Comparison of ENCODE assay signal across 21 mouse cellular contexts in genomic region chr19:24318172-24318571, GRCm38 (mm10). TPM values are rescaled to one million over a fixed set of nuclear protein-coding genes. Genes with fewer than 3 reads are reported as not detected.
DNase-seq lines count a peak whose midpoint lies in the region; ATAC-seq and TF ChIP-seq lines count a peak whose summit lies in the region.
"Had no signal": no experiment of that assay in that cellular context is flagged by ENCODE, and none has a peak within 500 bp of the region (broad histone marks: within the 10 kb centered on the region; RNA-seq: fewer than 3 reads in every experiment).

No protein-coding gene starts in this region.

- no peak overlapping the region for H3K4me3 ChIP-seq in forebrain, embryonic 12.5 days (replicated peaks)
- no peak overlapping the region for H3K4me3 ChIP-seq in forebrain, embryonic 16.5 days (replicated peaks; ENCODE audit: low read length)
- no peak overlapping the region for H3K4me3 ChIP-seq in heart, embryonic 10.5 days
- no peak overlapping the region for H3K4me3 ChIP-seq in lung, embryonic 16.5 days (ENCODE audit: low read length)
- H3K4me3 ChIP-seq in intestine, postnatal 0 days (ENCODE audit: low read depth, low read length) = no peak overlapping the region
- H3K4me3 ChIP-seq: heart, adult 2 months; heart, embryonic 13.5 days; hindbrain, embryonic 12.5 days had no signal

- intact Hi-C loops in heart, postnatal 25 days (cut with DNase I) = no loop called here

- H3K27ac ChIP-seq in forebrain, embryonic 12.5 days = peak overlapping the region; percentile 56; the same call in 1 of the 2 replicates
- H3K27ac ChIP-seq in forebrain, embryonic 16.5 days (ENCODE audit: low read length) = no peak overlapping the region
- no peak overlapping the region for H3K27ac ChIP-seq in heart, embryonic 10.5 days
- H3K27ac ChIP-seq in lung, embryonic 16.5 days (ENCODE audit: low read length) = peak overlapping the region; percentile 43; the same call in 1 of the 2 replicates
- H3K27ac ChIP-seq in intestine, postnatal 0 days (ENCODE audit: low read depth, low read length) = peak overlapping the region; percentile 47
- H3K27ac ChIP-seq: heart, adult 2 months; heart, embryonic 13.5 days; hindbrain, embryonic 12.5 days had no signal

- H3K27me3 ChIP-seq in forebrain, embryonic 12.5 days = 0 out of 2 replicates have a peak, but pooled peaks cover 3% of the 10 kb centered on the region
- H3K27me3 ChIP-seq in forebrain, embryonic 16.5 days (replicated peaks; ENCODE audit: control insufficient read depth, insufficient read depth, low read length) = no peaks in the 10 kb centered on the region
- no peaks in the 10 kb centered on the region for H3K27me3 ChIP-seq in heart, embryonic 10.5 days (ENCODE audit: insufficient read depth, poor library complexity, severe bottlenecking)
- no peaks in the 10 kb centered on the region for H3K27me3 ChIP-seq in lung, embryonic 16.5 days (ENCODE audit: control insufficient read depth, insufficient read depth, low read depth, low read length)
- no peaks in the 10 kb centered on the region for H3K27me3 ChIP-seq in intestine, postnatal 0 days (replicated peaks; ENCODE audit: control insufficient read depth, insufficient read depth, low read length)
- H3K27me3 ChIP-seq: heart, embryonic 13.5 days; hindbrain, embryonic 12.5 days had no signal

- no peak overlapping the region for H3K4me2 ChIP-seq in forebrain, embryonic 12.5 days
- H3K4me2 ChIP-seq in forebrain, embryonic 16.5 days (ENCODE audit: low read length) = no peak overlapping the region
- H3K4me2 ChIP-seq in lung, embryonic 16.5 days (ENCODE audit: low read depth, low read length) = no peak overlapping the region
- H3K4me2 ChIP-seq in intestine, postnatal 0 days (replicated peaks; ENCODE audit: low read depth) = 0 out of 2 replicates have a peak overlapping the region, but pooled peaks have one; percentile 9
- H3K4me2 ChIP-seq: heart, embryonic 13.5 days; hindbrain, embryonic 12.5 days had no signal

- H3K4me1 ChIP-seq in forebrain, embryonic 12.5 days = peaks cover 32% of the 10 kb centered on the region
- H3K4me1 ChIP-seq in forebrain, embryonic 16.5 days (replicated peaks; ENCODE audit: control insufficient read depth, insufficient read depth, low read length) = peaks cover 18% of the 10 kb centered on the region
- peaks cover 47% of the 10 kb centered on the region for H3K4me1 ChIP-seq in heart, embryonic 10.5 days
- H3K4me1 ChIP-seq in lung, embryonic 16.5 days (replicated peaks; ENCODE audit: control insufficient read depth, insufficient read depth, low read length) = peaks cover 14% of the 10 kb centered on the region
- H3K4me1 ChIP-seq in intestine, postnatal 0 days (replicated peaks; ENCODE audit: control insufficient read depth, insufficient read depth, low read length) = peaks cover 6% of the 10 kb centered on the region; the same call in 1 of the 2 replicates

- TF ChIP-seq CTCF in intestine, postnatal 0 days (IDR thresholded peaks at IDR 0.05; ENCODE audit: low read depth) = no peak

- no peak for ATAC-seq in forebrain, embryonic 12.5 days (ENCODE audit: low FRiP score)
- no peak for ATAC-seq in forebrain, embryonic 16.5 days
- no peak for ATAC-seq in lung, embryonic 16.5 days (ENCODE audit: low read depth)
- ATAC-seq in intestine, postnatal 0 days = 0 out of 2 replicates have a peak, but pooled peaks have one; percentile 20
- ATAC-seq: activated CD4-positive, CD25-positive, alpha-beta regulatory T cell, adult 4 months; hindbrain, embryonic 16.5 days; inflammation-experienced regulatory T-cells, adult 6 months had no signal

- DNase-seq in heart, embryonic 10.5 days (ENCODE audit: low spot score) = peak; percentile 13
- no peak for DNase-seq in heart, postnatal 25 days (ENCODE audit: low spot score)
- DNase-seq in lung, postnatal 25 days (ENCODE audit: low spot score) = no peak
- DNase-seq in T-cell, adult 2 months (ENCODE audit: low spot score) = no peak
- DNase-seq: adrenal gland, adult 2 months; adrenal gland, postnatal 25 days; cerebellum, adult 2 months; cerebellum, postnatal 10 days; gastrocnemius, postnatal 36 days; heart, adult 2 months; heart, postnatal 4 days; kidney, adult 2 months had no signal

- no peaks in the 10 kb centered on the region for H3K36me3 ChIP-seq in forebrain, embryonic 12.5 days (replicated peaks)
- H3K36me3 ChIP-seq in forebrain, embryonic 16.5 days (ENCODE audit: control insufficient read depth, insufficient read depth) = no peaks in the 10 kb centered on the region
- no peaks in the 10 kb centered on the region for H3K36me3 ChIP-seq in heart, embryonic 10.5 days
- H3K36me3 ChIP-seq in lung, embryonic 16.5 days (ENCODE audit: control insufficient read depth, insufficient read depth, low read length) = no peaks in the 10 kb centered on the region
- H3K36me3 ChIP-seq in intestine, postnatal 0 days (ENCODE audit: control insufficient read depth, insufficient read depth) = no peaks in the 10 kb centered on the region
- H3K36me3 ChIP-seq: heart, embryonic 13.5 days; hindbrain, embryonic 12.5 days had no signal

- H3K9ac ChIP-seq in forebrain, embryonic 12.5 days = no peak overlapping the region
- no peak overlapping the region for H3K9ac ChIP-seq in forebrain, embryonic 16.5 days (replicated peaks; ENCODE audit: low read depth, low read length)
- no peak overlapping the region for H3K9ac ChIP-seq in lung, embryonic 16.5 days (ENCODE audit: low read length)
- H3K9ac ChIP-seq in intestine, postnatal 0 days (ENCODE audit: low read depth, low read length) = no peak overlapping the region
- H3K9ac ChIP-seq: heart, embryonic 13.5 days; hindbrain, embryonic 12.5 days had no signal

- WGBS in forebrain, embryonic 12.5 days = 73% methylated on average over 10 of the region's 10 CpGs
- WGBS in forebrain, embryonic 16.5 days = 44% methylated on average over 10 of the region's 10 CpGs
- 81% methylated on average over 10 of the region's 10 CpGs for WGBS in heart, embryonic 10.5 days
- 53% methylated on average over 10 of the region's 10 CpGs for WGBS in lung, embryonic 16.5 days
- 45% methylated on average over 10 of the region's 10 CpGs for WGBS in intestine, postnatal 0 days

- no peaks in the 10 kb centered on the region for H3K9me3 ChIP-seq in forebrain, embryonic 12.5 days
- no peaks in the 10 kb centered on the region for H3K9me3 ChIP-seq in forebrain, embryonic 16.5 days (ENCODE audit: control insufficient read depth, low read length)
- H3K9me3 ChIP-seq in heart, embryonic 10.5 days = no peaks in the 10 kb centered on the region
- H3K9me3 ChIP-seq in lung, embryonic 16.5 days (ENCODE audit: control insufficient read depth, low read length) = no peaks in the 10 kb centered on the region
- H3K9me3 ChIP-seq in intestine, postnatal 0 days (ENCODE audit: control insufficient read depth) = no peaks in the 10 kb centered on the region
- H3K9me3 ChIP-seq: heart, embryonic 13.5 days; hindbrain, embryonic 12.5 days had no signal

RNA-seq across cellular contexts. Expression of gene Fxn, which starts 37.8 kb away (rescaled TPM):
- polyA plus RNA-seq in forebrain, embryonic 12.5 days (2016; fragmentation: Nextera tagmentation; extraction: Ambion mirVana) = 52.2 and 57.2 TPM in 2 replicates
- 40.1 and 40.3 TPM in 2 replicates for polyA plus RNA-seq in forebrain, embryonic 16.5 days (2015; fragmentation: Nextera tagmentation; extraction: Ambion mirVana)
- polyA plus RNA-seq in heart, embryonic 10.5 days (2016; fragmentation: Nextera tagmentation; extraction: Ambion mirVana) = 71.9 and 73.4 TPM in 2 replicates
- 10 to 100 TPM; 27.7 to 28.9 TPM for total RNA-seq in heart, postnatal 25 days (2021)
- 45.9 and 47.5 TPM in 2 replicates for polyA plus RNA-seq in lung, embryonic 16.5 days (2015; fragmentation: Nextera tagmentation; extraction: Ambion mirVana)
- 18.9 and 21.1 TPM in 2 replicates for polyA plus RNA-seq in intestine, postnatal 0 days (2015; fragmentation: Nextera tagmentation; extraction: Ambion mirVana)

Comparison
In these comparisons a context has a peak if more than half of its experiments do, and no peak if none do; other contexts are left out.
1. H3K27ac ChIP-seq: peak in forebrain, embryonic 12.5 days (single experiment), lung, embryonic 16.5 days (single experiment) and intestine, postnatal 0 days (single experiment); none in forebrain, embryonic 16.5 days (single experiment) and heart, embryonic 10.5 days (single experiment).